Mouse (Mus musculus) embryo, embryonic 10.5 days (tissue): ENCODE results near the gene Efna5.

Source experiments
- DNase-seq: peaks from one replicate; pipeline ENCODE4 v3.0.0-alpha.2; 2015; ENCODE audit warnings: low spot score

Efna5 gene

GRCm38 (mm10) chr17:62881176-62881790, at the start of gene Efna5:
Gene Efna5 (minus strand): TSS chr17:62881317.
- peak; percentile 60 for DNase-seq

GRCm38 (mm10) chr17:62915304-62915703, 34.2 kb upstream of the Efna5 start:
- no peak for DNase-seq

GRCm38 (mm10) chr17:62905692-62906445, 24.8 kb upstream of the Efna5 start:
- DNase-seq, result no peak

GRCm38 (mm10) chr17:62899066-62899465, 17.9 kb upstream of the Efna5 start:
- DNase-seq, result no peak

- DNase-seq, result no peak
These were observed 8.9 kb upstream of the Efna5 start for GRCm38 (mm10) chr17:62889991-62890390.

- peak; percentile 91 for DNase-seq
These were observed 3.0 kb upstream of the Efna5 start for GRCm38 (mm10) chr17:62884129-62884506.

GRCm38 (mm10) chr17:62883476-62884128, 2.5 kb upstream of the Efna5 start:
- peak; percentile 77 for DNase-seq

- peak; percentile 96 for DNase-seq
These were observed 1.8 kb upstream of the Efna5 start for GRCm38 (mm10) chr17:62882726-62883475.

GRCm38 (mm10) chr17:62881791-62882725, 941 bp upstream of the Efna5 start:
- DNase-seq, result peak; percentile 80

GRCm38 (mm10) chr17:62880311-62881175, 574 bp downstream of the Efna5 start:
- DNase-seq, result peak; percentile 75

GRCm38 (mm10) chr17:62879526-62880310, 1.4 kb downstream of the Efna5 start:
- peak; percentile 73 for DNase-seq

GRCm38 (mm10) chr17:62875727-62876126, 5.4 kb downstream of the Efna5 start:
- no peak for DNase-seq

- DNase-seq, result peak; percentile 56
These were observed 9.2 kb downstream of the Efna5 start for GRCm38 (mm10) chr17:62871928-62872327.

- no peak for DNase-seq
These were observed 9.9 kb downstream of the Efna5 start for GRCm38 (mm10) chr17:62871191-62871590.

- DNase-seq, result no peak
These were observed 10.7 kb downstream of the Efna5 start for GRCm38 (mm10) chr17:62870446-62870845.

GRCm38 (mm10) chr17:62864966-62865365, 16.2 kb downstream of the Efna5 start:
- no peak for DNase-seq

- no peak for DNase-seq
These were observed 18.1 kb downstream of the Efna5 start for GRCm38 (mm10) chr17:62863004-62863403.

- DNase-seq, result peak; percentile 68
These were observed 18.7 kb downstream of the Efna5 start for GRCm38 (mm10) chr17:62862298-62862999.

- no peak for DNase-seq
These were observed 23.8 kb downstream of the Efna5 start for GRCm38 (mm10) chr17:62857275-62857674.
